Comparison of ENCODE assay signal across 8 mouse cellular contexts in genomic region chr10:80433513-80434232, GRCm38 (mm10). TPM values are rescaled to one million over a fixed set of nuclear protein-coding genes. Genes with fewer than 3 reads are reported as not detected.
DNase-seq lines count a peak whose midpoint lies in the region; ATAC-seq and TF ChIP-seq lines count a peak whose summit lies in the region.

Tcf3 (minus strand) TSS chr10:80433647.

- DNase-seq in 3T3-L1 (ENCODE audit: low read depth, low spot score): peak; percentile 99
- DNase-seq in adrenal gland, postnatal 4 days (ENCODE audit: low spot score in 2 of 2): peak; percentile 90 to 92
- DNase-seq in embryonic facial prominence, embryonic 14.5 days (ENCODE audit: low spot score): peak; percentile 100
- peak; percentile 93 to 97 for DNase-seq in heart, adult 2 months
- peak; percentile 98 to 99 for DNase-seq in kidney, adult 8-10 months
- peak; percentile 96 to 98 for DNase-seq in spleen, postnatal 10 days (ENCODE audit: low spot score in 2 of 2)

- peaks cover 25% of the 10 kb centered on the region for H3K36me3 ChIP-seq in embryonic facial prominence, embryonic 14.5 days (ENCODE audit: control insufficient read depth, insufficient read depth, low read length)
- H3K36me3 ChIP-seq in heart, adult 2 months (ENCODE audit: control insufficient read depth, insufficient read depth, low read length): no peaks in the 10 kb centered on the region
- H3K36me3 ChIP-seq in limb, embryonic 13.5 days: peaks cover 26% of the 10 kb centered on the region
- 0 out of 2 replicates have a peak, but pooled peaks cover 6% of the 10 kb centered on the region for H3K36me3 ChIP-seq in midbrain, embryonic 16.5 days (ENCODE audit: control insufficient read depth, insufficient read depth, low read length)

- under 1% methylated on average over 41 of the region's 61 CpGs for WGBS in embryonic facial prominence, embryonic 14.5 days
- under 1% methylated on average over 60 of the region's 61 CpGs for WGBS in heart, adult 2 months
- under 1% methylated on average over 42 of the region's 61 CpGs for WGBS in limb, embryonic 13.5 days
- under 1% methylated on average over 42 of the region's 61 CpGs for WGBS in midbrain, embryonic 16.5 days

- ATAC-seq in embryonic facial prominence, embryonic 14.5 days (ENCODE audit: low read depth): peak; percentile 95
- ATAC-seq in limb, embryonic 13.5 days (ENCODE audit: low FRiP score, low read depth): peak; percentile 94
- ATAC-seq in midbrain, embryonic 16.5 days: peak; percentile 94

- H3K9ac ChIP-seq in embryonic facial prominence, embryonic 14.5 days (ENCODE audit: low read depth, low read length): peak within 1 kb of the TSS; percentile 99
- H3K9ac ChIP-seq in heart, adult 2 months (ENCODE audit: low read depth, low read length): peak within 1 kb of the TSS; percentile 82
- H3K9ac ChIP-seq in limb, embryonic 13.5 days: peak within 1 kb of the TSS; percentile 99
- peak within 1 kb of the TSS; percentile 95 for H3K9ac ChIP-seq in midbrain, embryonic 16.5 days (ENCODE audit: low read depth, low read length)

- peak within 1 kb of the TSS; percentile 94 for H3K27ac ChIP-seq in embryonic facial prominence, embryonic 14.5 days (replicated peaks; ENCODE audit: low read depth, low read length)
- H3K27ac ChIP-seq in heart, adult 2 months: peak within 1 kb of the TSS; percentile 99
- H3K27ac ChIP-seq in limb, embryonic 13.5 days: peak within 1 kb of the TSS; percentile 92
- H3K27ac ChIP-seq in midbrain, embryonic 16.5 days (ENCODE audit: low read length): peak within 1 kb of the TSS; percentile 93

- TF ChIP-seq CTCF in heart, adult 2 months (IDR thresholded peaks at IDR 0.05): no peak

- H3K4me3 ChIP-seq in embryonic facial prominence, embryonic 14.5 days (ENCODE audit: low read depth, low read length): peak within 1 kb of the TSS; percentile 98
- H3K4me3 ChIP-seq in heart, adult 2 months: peak within 1 kb of the TSS; percentile 96
- peak within 1 kb of the TSS; percentile 95 for H3K4me3 ChIP-seq in limb, embryonic 13.5 days
- peak within 1 kb of the TSS; percentile 90 for H3K4me3 ChIP-seq in midbrain, embryonic 16.5 days (ENCODE audit: low read depth, low read length)

- peak; percentile 59; the same call in 1 of the 2 replicates for TF ChIP-seq POLR2A in heart, adult 2 months (IDR thresholded peaks at IDR 0.05; ENCODE audit: insufficient read depth, low read depth, low read length)

- no peaks in the 10 kb centered on the region for H3K27me3 ChIP-seq in embryonic facial prominence, embryonic 14.5 days (replicated peaks; ENCODE audit: control insufficient read depth, insufficient read depth, low read length)
- H3K27me3 ChIP-seq in heart, adult 2 months (ENCODE audit: control insufficient read depth, insufficient read depth, low read length): no peaks in the 10 kb centered on the region
- H3K27me3 ChIP-seq in limb, embryonic 13.5 days: peaks cover 7% of the 10 kb centered on the region; the same call in 1 of the 2 replicates
- no peaks in the 10 kb centered on the region for H3K27me3 ChIP-seq in midbrain, embryonic 16.5 days (ENCODE audit: control insufficient read depth, insufficient read depth, low read depth, low read length)

- no peaks in the 10 kb centered on the region for H3K9me3 ChIP-seq in embryonic facial prominence, embryonic 14.5 days (ENCODE audit: control insufficient read depth, low read length)
- no peaks in the 10 kb centered on the region for H3K9me3 ChIP-seq in limb, embryonic 13.5 days
- no peaks in the 10 kb centered on the region for H3K9me3 ChIP-seq in midbrain, embryonic 16.5 days (replicated peaks; ENCODE audit: control insufficient read depth, low read length, poor library complexity, severe bottlenecking)

- TF ChIP-seq EP300 in heart, adult 2 months (IDR thresholded peaks at IDR 0.05; ENCODE audit: insufficient read depth, low read depth, low read length): peak; percentile 84; the same call in 1 of the 2 replicates

- peak within 1 kb of the TSS; percentile 95 for H3K4me2 ChIP-seq in embryonic facial prominence, embryonic 14.5 days (ENCODE audit: low read depth, low read length)
- H3K4me2 ChIP-seq in limb, embryonic 13.5 days (replicated peaks): peak within 1 kb of the TSS; percentile 90
- peak within 1 kb of the TSS; percentile 72 for H3K4me2 ChIP-seq in midbrain, embryonic 16.5 days (ENCODE audit: low read length)

- H3K4me1 ChIP-seq in embryonic facial prominence, embryonic 14.5 days (ENCODE audit: control insufficient read depth, insufficient read depth, low read length): peaks cover 22% of the 10 kb centered on the region
- H3K4me1 ChIP-seq in heart, adult 2 months (ENCODE audit: control insufficient read depth, insufficient read depth, low read length): peaks cover 1% of the 10 kb centered on the region; the same call in 1 of the 2 replicates
- H3K4me1 ChIP-seq in limb, embryonic 13.5 days: peaks cover 28% of the 10 kb centered on the region
- H3K4me1 ChIP-seq in midbrain, embryonic 16.5 days (ENCODE audit: control insufficient read depth, insufficient read depth, low read length): peaks cover 23% of the 10 kb centered on the region

- H3K79me2 ChIP-seq in heart, adult 2 months (replicated peaks; ENCODE audit: control insufficient read depth, insufficient read depth, low read length): peaks cover 4% of the 10 kb centered on the region; the same call in 1 of the 2 replicates

- intact Hi-C loops in heart, adult 2 months (cut with DNase I): loop anchor here (5.0 kb wide), 2 partner anchors 36 to 269 kb away; partner anchors contain the start of genes Izumo4, Mbd3 and Mob3a

RNA-seq across cellular contexts. Expression of gene Tcf3, which starts in this region (rescaled TPM):
- 100 to 1,000 TPM; 112 to 116 TPM for total RNA-seq in adrenal gland, postnatal 4 days (2021)
- 93.7 and 112 TPM in 2 replicates for polyA plus RNA-seq in embryonic facial prominence, embryonic 14.5 days (2014; fragmentation: Nextera tagmentation; extraction: Ambion mirVana)
- total RNA-seq in heart, adult 2 months (2021): 10 to 100 TPM; 16.5 to 18.0 TPM
- 20.1 and 25.0 TPM in 2 replicates for polyA plus RNA-seq in heart, adult 2 months (2012; rRNA removed)
- polyA plus RNA-seq in limb, embryonic 13.5 days (2015; fragmentation: Nextera tagmentation; extraction: Ambion mirVana): 153 and 157 TPM in 2 replicates
- polyA plus RNA-seq in midbrain, embryonic 16.5 days (2015; fragmentation: Nextera tagmentation; extraction: Ambion mirVana): 30.2 and 35.2 TPM in 2 replicates

Comparison
In these comparisons a context has a peak if more than half of its experiments do, and no peak if none do; other contexts are left out.
1. Peak in every context shown above with its lines: DNase-seq, ATAC-seq, H3K4me3 ChIP-seq and H3K27ac ChIP-seq.
2. RNA of gene Tcf3 (total RNA-seq): 112 to 116 TPM in adrenal gland, postnatal 4 days; 16.5 to 18.0 TPM in heart, adult 2 months; every median in the first group is over 4 times any median in the second.